Mouse (Mus musculus) limb, embryonic 14.5 days (tissue): ENCODE data around the gene Bpnt1. TPM values are rescaled to one million over a fixed set of nuclear protein-coding genes. Genes with fewer than 3 reads are reported as not detected.

ENCODE experiments used
- ATAC-seq: fragments of 200-750 bp; cut with Nextera tagmentation; 2 replicates; pipeline ENCODE4 v1.8.0; 2017; ENCODE audit warnings: low read depth, moderate number of reproducible peaks, moderate TSS enrichment; ENCODE audit not compliant: low FRiP score
- DNase-seq: peaks from one replicate; pipeline ENCODE4 v3.0.0-alpha.2; 2015; ENCODE audit warnings: low spot score
- H3K27ac ChIP-seq: fragments of 300-500 bp; sonication (generic); replicated peaks from 2 replicates; pipeline ENCODE4 v1.5.1; 2014; ENCODE audit warnings: low read depth, mild to moderate bottlenecking, low read length, moderate library complexity, mixed read lengths
- H3K27me3 ChIP-seq: fragments of 300-500 bp; sonication (generic); 2 replicates; pipeline ENCODE4 v1.6.1; 2014; ENCODE audit warnings: low read length, mixed read lengths; ENCODE audit not compliant: control insufficient read depth, insufficient read depth
- H3K36me3 ChIP-seq: fragments of 300-500 bp; sonication (generic); 2 replicates; pipeline ENCODE4 v1.6.1; 2014; ENCODE audit warnings: mild to moderate bottlenecking, low read length, moderate library complexity, mixed read lengths; ENCODE audit not compliant: control insufficient read depth, insufficient read depth
- H3K4me1 ChIP-seq: fragments of 300-500 bp; sonication (generic); 2 replicates; pipeline ENCODE4 v1.6.1; 2014; ENCODE audit warnings: antibody characterized with exemption, low read length, mixed read lengths; ENCODE audit not compliant: control insufficient read depth, insufficient read depth
- H3K4me2 ChIP-seq: fragments of 300-500 bp; sonication (generic); replicated peaks from 2 replicates; pipeline ENCODE4 v1.6.1; 2014; ENCODE audit warnings: low read depth, mild to moderate bottlenecking, low read length, moderate library complexity; ENCODE audit not compliant: severe bottlenecking
- H3K4me3 ChIP-seq: fragments of 300-500 bp; sonication (generic); replicated peaks from 2 replicates; pipeline ENCODE4 v1.5.1; 2014; ENCODE audit warnings: low read length
- H3K9ac ChIP-seq: fragments of 300-500 bp; sonication (generic); 2 replicates; pipeline ENCODE4 v1.6.1; 2014; ENCODE audit warnings: mild to moderate bottlenecking, low read depth, low read length, moderate library complexity; ENCODE audit not compliant: severe bottlenecking
- H3K9me3 ChIP-seq: fragments of 300-500 bp; sonication (generic); 2 replicates; pipeline ENCODE4 v1.6.1; 2016; ENCODE audit warnings: low read length; ENCODE audit not compliant: control insufficient read depth
- POLR2A ChIP-seq: fragments of 200-500 bp; IDR thresholded peaks from 2 replicates; pipeline ENCODE4 v1.8.0; 2012; ENCODE audit warnings: inconsistent platforms, mild to moderate bottlenecking, moderate library complexity, borderline replicate concordance; ENCODE audit not compliant: insufficient read depth, insufficient read length; ENCODE audit errors: extremely low read depth
- WGBS: fragments of 180-500 bp; shearing (Covaris S2); extraction: QIAGEN DNeasy Blood & Tissue Kit; methylation state at CpG from one replicate; pipeline ENCODE4 v1.1.7; 2014; 5-methylcytosine and 5-hydroxymethylcytosine counted together
- polyA plus RNA-seq, 2 experiments: library from polyadenylated mRNA; depleted of rRNA in 1 of 2; stranded (reverse) in 1 of 2; unstranded in 1 of 2; fragments of >200 nt; fragmentation: Nextera tagmentation in 1 of 2; extraction: Ambion mirVana in 1 of 2; gene quantifications; 2 replicates each; pipeline versions ENCODE4 v1.2.1 to v1.2.3; 2012 to 2014

Gene Bpnt1
- polyA plus RNA-seq, 2 experiments = 8.8 to 30.1 TPM

- H3K4me2 ChIP-seq = no peak overlapping the region
- H3K27ac ChIP-seq = no peak overlapping the region
- no peak for DNase-seq
- H3K4me1 ChIP-seq = peaks cover 10% of the 10 kb centered on the region
- peaks cover 5% of the 10 kb centered on the region; the same call in 1 of the 2 replicates for H3K36me3 ChIP-seq
- H3K27me3 ChIP-seq = no peaks in the 10 kb centered on the region
- TF ChIP-seq POLR2A = no peak
- H3K9me3 ChIP-seq = no peaks in the 10 kb centered on the region
- no peak overlapping the region for H3K9ac ChIP-seq
- no peak overlapping the region for H3K4me3 ChIP-seq
- 89% methylated on average over 5 of the region's 5 CpGs for WGBS
- no peak for ATAC-seq
These were observed 1.7 kb downstream of the Bpnt1 start for GRCm38 (mm10) chr1:185333651-185334050.

DNA sequence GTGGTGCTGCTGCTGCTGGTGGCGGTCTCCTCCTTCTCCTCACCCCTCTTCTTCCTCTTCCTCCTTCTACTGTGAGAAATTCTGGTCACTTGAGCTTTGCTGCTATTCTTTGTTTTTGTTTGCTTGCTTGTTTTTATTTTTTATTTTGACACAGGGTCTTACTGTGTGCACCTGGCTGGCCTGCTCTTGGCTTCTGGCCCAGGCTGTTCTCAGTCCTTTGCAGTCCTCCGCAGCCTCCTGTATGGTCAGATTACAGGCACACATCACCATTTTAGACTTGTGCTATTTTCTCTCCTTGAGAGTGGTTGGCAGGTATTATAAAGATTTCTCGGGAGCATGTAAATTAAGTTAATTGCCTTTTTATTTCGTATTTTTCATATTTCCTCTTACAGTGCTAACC is 2.2 kb downstream of the Bpnt1 start:
- ATAC-seq (no peak), DNase-seq (no peak)
- H3K9me3 ChIP-seq = no peaks in the 10 kb centered on the region
- TF ChIP-seq POLR2A = no peak
- no peaks in the 10 kb centered on the region for H3K27me3 ChIP-seq
- peaks cover 5% of the 10 kb centered on the region; the same call in 1 of the 2 replicates for H3K36me3 ChIP-seq
- H3K4me3 ChIP-seq = no peak overlapping the region
- no peak overlapping the region for H3K9ac ChIP-seq
- no peak overlapping the region for H3K27ac ChIP-seq
- 85% methylated on average over 4 of the region's 4 CpGs for WGBS
- peaks cover 10% of the 10 kb centered on the region for H3K4me1 ChIP-seq
- H3K4me2 ChIP-seq = no peak overlapping the region

- no peak overlapping the region for H3K27ac ChIP-seq
- H3K4me1 ChIP-seq = peaks cover 10% of the 10 kb centered on the region
- H3K9me3 ChIP-seq = no peaks in the 10 kb centered on the region
- DNase-seq (no peak), ATAC-seq (no peak)
- 75% methylated on average over 6 of the region's 6 CpGs for WGBS
- H3K27me3 ChIP-seq = no peaks in the 10 kb centered on the region
- no peak overlapping the region for H3K4me3 ChIP-seq
- no peak overlapping the region for H3K9ac ChIP-seq
- no peak overlapping the region for H3K4me2 ChIP-seq
- peaks cover 14% of the 10 kb centered on the region for H3K36me3 ChIP-seq
- no peak for TF ChIP-seq POLR2A
These were observed 3.3 kb downstream of the Bpnt1 start for GRCm38 (mm10) chr1:185335231-185335765.

GRCm38 (mm10) chr1:185336535-185336934 is 4.6 kb downstream of the Bpnt1 start:
- H3K27ac ChIP-seq = no peak overlapping the region
- no peak for DNase-seq
- WGBS = 71% methylated on average over 3 of the region's 3 CpGs

GRCm38 (mm10) chr1:185342441-185342840 is 10.5 kb downstream of the Bpnt1 start:
- 93% methylated on average over 4 of the region's 4 CpGs for WGBS
- Histone ChIP-seq H3K27ac (no peak overlapping the region), H3K27me3 (no peaks in the 10 kb centered on the region), H3K4me2 (no peak overlapping the region), H3K9ac (no peak overlapping the region), H3K36me3 (peaks cover 72% of the 10 kb centered on the region), H3K9me3 (no peaks in the 10 kb centered on the region), H3K4me3 (no peak overlapping the region), H3K4me1 (no peaks in the 10 kb centered on the region)
- no peak for TF ChIP-seq POLR2A
- no peak for DNase-seq
- no peak for ATAC-seq

More at GRCm38 (mm10) chr1:185336535-185336934, 4.6 kb downstream of the Bpnt1 start:
- no peak for TF ChIP-seq POLR2A
- H3K4me3 ChIP-seq = no peak overlapping the region
- H3K36me3 ChIP-seq = peaks cover 22% of the 10 kb centered on the region
- peaks cover 10% of the 10 kb centered on the region for H3K4me1 ChIP-seq
- ATAC-seq = no peak
- no peaks in the 10 kb centered on the region for H3K9me3 ChIP-seq
- H3K27me3 ChIP-seq = no peaks in the 10 kb centered on the region
- H3K9ac ChIP-seq = no peak overlapping the region
- H3K4me2 ChIP-seq = no peak overlapping the region
